Mouse (Mus musculus) heart, embryonic 13.5 days (tissue): ENCODE measurements around the gene Lgals12. TPM values are rescaled to one million over a fixed set of nuclear protein-coding genes. Genes with fewer than 3 reads are reported as not detected.
A peak's percentile ranks its signal among the peaks of the same experiment; 100 is the strongest.

ENCODE experiments used
- ATAC-seq: fragments of 200-750 bp; cut with Nextera tagmentation; 2 replicates; pipeline ENCODE4 v1.8.0; 2017; ENCODE audit warnings: moderate TSS enrichment; ENCODE audit not compliant: insufficient number of reproducible peaks, low FRiP score, low TSS enrichment; ENCODE audit errors: extremely low read depth
- H3K27ac ChIP-seq: fragments of 300-500 bp; sonication (generic); replicated peaks from 2 replicates; pipeline ENCODE4 v1.5.1; 2015; ENCODE audit warnings: moderate library complexity, mild to moderate bottlenecking, inconsistent platforms
- H3K27me3 ChIP-seq: fragments of 300-500 bp; sonication (generic); replicated peaks from 2 replicates; pipeline ENCODE4 v1.6.1; 2015; ENCODE audit warnings: mild to moderate bottlenecking, inconsistent platforms
- H3K36me3 ChIP-seq: fragments of 300-500 bp; sonication (generic); 2 replicates; pipeline ENCODE4 v1.6.1; 2015; ENCODE audit warnings: mild to moderate bottlenecking, inconsistent platforms
- H3K4me1 ChIP-seq: fragments of 300-500 bp; sonication (generic); 2 replicates; pipeline ENCODE4 v1.6.1; 2015; ENCODE audit warnings: inconsistent platforms
- H3K4me2 ChIP-seq: fragments of 300-500 bp; sonication (generic); 2 replicates; pipeline ENCODE4 v1.6.1; 2015; ENCODE audit warnings: inconsistent platforms, mild to moderate bottlenecking, moderate library complexity
- H3K4me3 ChIP-seq: fragments of 300-500 bp; sonication (generic); 2 replicates; pipeline ENCODE4 v1.5.1; 2015; ENCODE audit warnings: moderate library complexity, mild to moderate bottlenecking, inconsistent platforms
- H3K9ac ChIP-seq: fragments of 300-500 bp; sonication (generic); 2 replicates; pipeline ENCODE4 v1.6.1; 2015; ENCODE audit warnings: inconsistent platforms, mild to moderate bottlenecking, moderate library complexity
- H3K9me3 ChIP-seq: fragments of 300-500 bp; sonication (generic); 2 replicates; pipeline ENCODE4 v1.6.1; 2016; ENCODE audit warnings: inconsistent platforms
- WGBS: fragments of 180-500 bp; shearing (Covaris S2); methylation state at CpG from one replicate; pipeline ENCODE4 v1.1.7; 2015; ENCODE audit warnings: mixed read lengths; 5-methylcytosine and 5-hydroxymethylcytosine counted together
- polyA plus RNA-seq: library from polyadenylated mRNA; unstranded; fragments of >200 nt; fragmentation: Nextera tagmentation; extraction: Ambion mirVana; gene quantifications from 2 replicates; pipeline ENCODE4 v1.2.1, GENCODE M21; 2015

The Lgals12 gene
- polyA plus RNA-seq, 1 experiment from 2014 or later, result 0.25 TPM

- peak overlapping the region; percentile 74 for H3K4me2 ChIP-seq
- H3K36me3 ChIP-seq, result no peaks in the 10 kb centered on the region
- H3K27me3 ChIP-seq, result peaks cover 23% of the 10 kb centered on the region
- no peaks in the 10 kb centered on the region for H3K9me3 ChIP-seq
- peaks cover 23% of the 10 kb centered on the region for H3K4me1 ChIP-seq
- H3K27ac ChIP-seq, result no peak overlapping the region
- H3K9ac ChIP-seq, result peak overlapping the region; percentile 64
- WGBS, result 3% methylated on average over 15 of the region's 15 CpGs
- ATAC-seq, result no peak; the same call in 1 of the 2 replicates
- peak overlapping the region; percentile 41 for H3K4me3 ChIP-seq
Measured at GRCm38 (mm10) chr19:7605930-7606783, 836 bp downstream of the Lgals12 start.

- Histone ChIP-seq H3K4me2 (no peak overlapping the region), H3K9me3 (no peaks in the 10 kb centered on the region), H3K4me1 (peaks cover 23% of the 10 kb centered on the region), H3K27me3 (peaks cover 13% of the 10 kb centered on the region; the same call in 1 of the 2 replicates), H3K9ac (no peak overlapping the region), H3K36me3 (no peaks in the 10 kb centered on the region), H3K27ac (no peak overlapping the region), H3K4me3 (no peak overlapping the region)
- ATAC-seq, result no peak
Measured at GRCm38 (mm10) chr19:7605013-7605412, 2.0 kb downstream of the Lgals12 start.

- Histone ChIP-seq H3K4me1 (peaks cover 23% of the 10 kb centered on the region), H3K36me3 (no peaks in the 10 kb centered on the region), H3K9me3 (no peaks in the 10 kb centered on the region), H3K4me2 (no peak overlapping the region), H3K27ac (no peak overlapping the region), H3K4me3 (no peak overlapping the region), H3K9ac (no peak overlapping the region), H3K27me3 (peaks cover 10% of the 10 kb centered on the region; the same call in 1 of the 2 replicates)
- ATAC-seq, result no peak
- 85% methylated on average over 10 of the region's 10 CpGs for WGBS
Measured at GRCm38 (mm10) chr19:7604107-7604506, 2.9 kb downstream of the Lgals12 start.

GRCm38 (mm10) chr19:7601551-7601950 is 5.4 kb downstream of the Lgals12 start:
- H3K36me3 ChIP-seq, result no peaks in the 10 kb centered on the region
- H3K9me3 ChIP-seq, result no peaks in the 10 kb centered on the region
- H3K27me3 ChIP-seq, result peaks cover 3% of the 10 kb centered on the region; the same call in 1 of the 2 replicates
- no peak overlapping the region for H3K4me3 ChIP-seq
- H3K9ac ChIP-seq, result no peak overlapping the region
- H3K4me2 ChIP-seq, result no peak overlapping the region
- H3K4me1 ChIP-seq, result peaks cover 10% of the 10 kb centered on the region
- H3K27ac ChIP-seq, result no peak overlapping the region
- 75% methylated on average over 4 of the region's 4 CpGs for WGBS
- ATAC-seq, result no peak

- no peaks in the 10 kb centered on the region for H3K4me1 ChIP-seq
- 55% methylated on average over 4 of the region's 4 CpGs for WGBS
- ATAC-seq, result no peak
Measured at GRCm38 (mm10) chr19:7598481-7598880, 8.5 kb downstream of the Lgals12 start.

DNA sequence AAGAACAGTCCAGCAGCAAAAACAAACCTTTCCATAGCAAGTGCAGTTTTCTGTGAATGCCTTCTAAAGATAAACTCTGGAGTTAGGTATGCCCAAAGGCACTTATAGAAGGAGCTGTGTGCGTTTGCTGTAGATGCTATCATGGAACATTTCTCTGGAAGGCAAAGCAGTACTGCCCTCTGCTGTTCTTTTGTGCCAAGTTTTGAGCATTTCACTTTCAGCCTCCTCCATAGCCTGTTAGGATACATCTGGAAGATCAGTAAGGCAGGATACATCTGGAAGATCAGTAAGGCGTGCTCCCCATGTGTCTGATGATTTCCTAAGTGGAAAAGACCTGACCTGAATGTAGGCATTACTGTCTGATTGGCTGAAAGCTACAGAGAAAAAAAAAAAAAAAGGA is 11.5 kb downstream of the Lgals12 start:
- Histone ChIP-seq H3K4me3 (no peak overlapping the region), H3K27me3 (no peaks in the 10 kb centered on the region), H3K27ac (no peak overlapping the region), H3K4me1 (peaks cover 17% of the 10 kb centered on the region), H3K4me2 (no peak overlapping the region), H3K36me3 (no peaks in the 10 kb centered on the region), H3K9ac (no peak overlapping the region), H3K9me3 (no peaks in the 10 kb centered on the region)
- WGBS, result 8% methylated on average over 2 of the region's 2 CpGs
- ATAC-seq, result no peak

More at GRCm38 (mm10) chr19:7598481-7598880, 8.5 kb downstream of the Lgals12 start:
- H3K4me3 ChIP-seq, result no peak overlapping the region
- H3K36me3 ChIP-seq, result no peaks in the 10 kb centered on the region
- peaks cover under 1% of the 10 kb centered on the region; the same call in 1 of the 2 replicates for H3K27me3 ChIP-seq
- H3K27ac ChIP-seq, result no peak overlapping the region
- no peaks in the 10 kb centered on the region for H3K9me3 ChIP-seq
- H3K4me2 ChIP-seq, result no peak overlapping the region
- no peak overlapping the region for H3K9ac ChIP-seq

- Histone ChIP-seq H3K27me3 (no peaks in the 10 kb centered on the region), H3K4me2 (no peak overlapping the region), H3K4me3 (no peak overlapping the region), H3K4me1 (peaks cover 17% of the 10 kb centered on the region), H3K9me3 (no peaks in the 10 kb centered on the region), H3K36me3 (peaks cover 18% of the 10 kb centered on the region), H3K27ac (peak overlapping the region; percentile 33), H3K9ac (no peak overlapping the region)
- peak; percentile 70; the same call in 1 of the 2 replicates for ATAC-seq
- 25% methylated on average over 3 of the region's 3 CpGs for WGBS
Measured at GRCm38 (mm10) chr19:7592018-7592417, 15.0 kb downstream of the Lgals12 start.

- no peak for ATAC-seq
- peaks cover 29% of the 10 kb centered on the region for H3K36me3 ChIP-seq
- no peak overlapping the region for H3K27ac ChIP-seq
- peak overlapping the region; percentile 19; the same call in 1 of the 2 replicates for H3K9ac ChIP-seq
- no peaks in the 10 kb centered on the region for H3K27me3 ChIP-seq
- no peaks in the 10 kb centered on the region for H3K9me3 ChIP-seq
- H3K4me2 ChIP-seq, result no peak overlapping the region
- peaks cover 20% of the 10 kb centered on the region for H3K4me1 ChIP-seq
- no peak overlapping the region for H3K4me3 ChIP-seq
Measured at GRCm38 (mm10) chr19:7590795-7591194, 16.2 kb downstream of the Lgals12 start.

- peak overlapping the region; percentile 60; the same call in 1 of the 2 replicates for H3K27ac ChIP-seq
Measured at GRCm38 (mm10) chr19:7585764-7586163, 21.2 kb downstream of the Lgals12 start.

GRCm38 (mm10) chr19:7585279-7585678 is 21.7 kb downstream of the Lgals12 start:
- Histone ChIP-seq H3K27ac (peak overlapping the region; percentile 60), H3K4me2 (no peak overlapping the region), H3K4me1 (peaks cover 36% of the 10 kb centered on the region), H3K36me3 (peaks cover 34% of the 10 kb centered on the region), H3K4me3 (no peak overlapping the region), H3K9ac (no peak overlapping the region), H3K27me3 (no peaks in the 10 kb centered on the region), H3K9me3 (no peaks in the 10 kb centered on the region)
- WGBS, result 77% methylated on average over 8 of the region's 8 CpGs
- ATAC-seq, result no peak; the same call in 1 of the 2 replicates

More at GRCm38 (mm10) chr19:7585764-7586163, 21.2 kb downstream of the Lgals12 start:
- peaks cover 32% of the 10 kb centered on the region for H3K4me1 ChIP-seq
- ATAC-seq, result no peak
- H3K27me3 ChIP-seq, result no peaks in the 10 kb centered on the region
- no peak overlapping the region for H3K9ac ChIP-seq
- H3K36me3 ChIP-seq, result peaks cover 31% of the 10 kb centered on the region
- H3K4me3 ChIP-seq, result no peak overlapping the region
- no peak overlapping the region for H3K4me2 ChIP-seq
- H3K9me3 ChIP-seq, result no peaks in the 10 kb centered on the region
- 59% methylated on average over 6 of the region's 6 CpGs for WGBS

- no peak overlapping the region for H3K4me3 ChIP-seq
- H3K36me3 ChIP-seq, result peaks cover 45% of the 10 kb centered on the region
- H3K27me3 ChIP-seq, result no peaks in the 10 kb centered on the region
- no peak overlapping the region for H3K9ac ChIP-seq
- no peaks in the 10 kb centered on the region for H3K9me3 ChIP-seq
- H3K4me1 ChIP-seq, result peaks cover 38% of the 10 kb centered on the region
- no peak for ATAC-seq
- no peak overlapping the region for H3K27ac ChIP-seq
- WGBS, result 75% methylated on average over 3 of the region's 3 CpGs
- H3K4me2 ChIP-seq, result 0 out of 2 replicates have a peak overlapping the region, but pooled peaks have one; percentile 1
Measured at GRCm38 (mm10) chr19:7583599-7583998, 23.4 kb downstream of the Lgals12 start.
